Mouse (Mus musculus): ENCODE data around the gene Olfr684.
A peak's percentile ranks its signal among the peaks of the same experiment; 100 is the strongest.

Gene Olfr684

DNA sequence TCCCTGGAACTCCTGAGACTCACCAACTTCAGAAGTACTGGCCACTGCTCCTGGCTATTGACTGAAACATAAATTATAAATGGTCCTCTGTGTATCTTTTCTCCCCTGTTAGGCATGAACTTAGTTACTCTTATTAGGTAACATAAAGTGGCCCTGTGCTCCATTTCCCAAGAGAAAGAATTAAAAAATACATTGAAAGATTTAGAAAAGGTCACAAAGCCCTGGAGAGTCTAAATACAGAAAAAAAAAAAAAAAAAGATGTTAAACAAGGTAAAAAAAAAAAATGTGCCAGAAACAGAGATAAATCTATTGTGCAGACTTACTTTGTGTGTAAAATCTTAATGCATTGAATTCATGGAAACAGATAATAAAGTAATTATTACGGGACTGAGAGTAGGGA, at the start of gene Olfr684:
Gene Olfr684, minus strand, starts transcription at position 101 of the 400 bp plus-strand sequence.
- DNase-seq (ENCODE audit: low spot score in 2 of 2), result no peak

DNA sequence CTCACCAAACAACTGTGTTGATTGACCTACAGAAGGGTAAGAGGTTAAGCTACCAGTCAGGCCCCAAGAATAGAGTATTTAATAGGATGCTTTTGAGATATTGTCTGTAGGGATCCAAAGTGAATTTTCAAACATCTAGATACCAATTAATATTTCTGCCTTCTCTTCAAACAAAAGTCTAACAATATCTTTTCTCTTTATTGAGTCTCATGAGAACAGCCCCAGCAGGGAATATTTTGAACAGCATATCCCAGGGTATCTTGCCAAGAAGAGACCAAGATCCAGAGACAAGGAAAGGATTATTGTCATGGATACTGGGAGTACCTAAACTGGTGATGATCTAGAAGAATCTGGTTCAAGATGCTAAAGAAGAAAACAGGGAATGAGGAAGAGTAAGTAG, 43.9 kb upstream of the Olfr684 start, which contains the start of gene Olfr686:
Gene Olfr686, minus strand, starts transcription at position 101 of the 400 bp plus-strand sequence.
- DNase-seq (ENCODE audit: low spot score in 2 of 2), result no peak

DNA sequence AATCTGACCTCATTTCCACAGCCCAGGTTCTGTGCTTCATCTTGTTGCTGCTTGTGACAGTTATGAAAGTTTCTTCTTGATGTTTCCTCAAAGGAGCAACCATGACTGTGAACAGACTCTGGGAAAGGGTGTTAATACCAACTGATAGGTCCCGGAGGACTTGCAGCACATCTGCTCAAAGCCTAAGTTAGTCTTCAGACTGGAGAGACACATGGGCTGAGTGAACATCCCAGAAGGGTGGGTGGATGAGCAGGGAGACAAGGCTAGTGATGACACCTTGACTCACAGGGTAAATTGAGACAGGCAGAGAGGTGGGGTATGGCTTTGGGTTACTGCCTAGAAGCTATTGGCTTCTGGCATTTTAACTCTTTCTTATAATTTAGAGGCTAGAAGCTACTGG, 22.5 kb upstream of the Olfr684 start, which contains the start of gene Olfr685:
Gene Olfr685, minus strand, starts transcription at position 101 of the 400 bp plus-strand sequence.
- DNase-seq (ENCODE audit: low spot score in 2 of 2), result no peak

DNA sequence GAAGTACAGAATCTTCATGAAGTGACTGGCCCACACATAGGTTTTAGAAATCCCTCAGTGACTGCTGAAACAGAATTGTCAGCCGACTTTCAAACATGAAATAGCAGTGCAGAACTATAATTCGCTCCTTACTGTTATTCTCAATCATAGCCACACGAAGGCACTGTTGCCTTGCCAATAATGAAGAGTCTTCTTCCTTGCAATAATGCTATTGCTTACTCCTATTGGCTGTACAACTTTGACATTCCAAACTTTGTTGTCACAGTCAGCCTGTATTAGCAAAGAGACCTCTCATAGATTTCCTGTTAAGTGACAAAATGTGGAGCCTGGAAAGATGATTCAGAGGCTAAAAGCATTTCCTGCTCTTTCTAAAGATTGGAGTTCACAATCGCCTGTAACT, 7.3 kb upstream of the Olfr684 start:
- peak in 1 of 2 experiments; percentile 30 for DNase-seq (ENCODE audit: low spot score in 2 of 2)

GRCm38 (mm10) chr7:105146912-105147311, 16.5 kb downstream of the Olfr684 start, which contains the start of gene Olfr683:
Gene Olfr683 (minus strand): TSS chr7:105147012.
- DNase-seq (ENCODE audit: low spot score in 2 of 2), result no peak

DNA sequence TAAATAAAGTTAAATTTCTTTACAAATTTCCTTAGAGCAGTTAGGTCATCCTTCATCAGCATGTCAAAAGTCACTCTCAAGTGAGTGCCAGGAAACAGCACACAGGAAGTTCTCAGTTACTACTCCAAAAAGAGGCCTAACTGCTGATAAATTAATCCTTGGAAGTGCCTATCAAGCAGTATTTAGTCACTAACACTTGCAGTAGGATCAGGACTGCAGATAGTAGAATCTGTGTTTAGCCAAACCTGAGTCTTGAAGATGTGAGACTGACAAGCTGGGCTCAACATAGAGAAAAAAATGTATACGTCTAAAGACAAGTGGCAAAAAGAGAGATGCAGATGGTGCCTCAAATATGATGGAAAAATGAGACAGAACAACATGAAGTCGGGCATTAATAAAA, 22.2 kb downstream of the Olfr684 start:
- no peak for DNase-seq (ENCODE audit: low spot score in 2 of 2)

DNA sequence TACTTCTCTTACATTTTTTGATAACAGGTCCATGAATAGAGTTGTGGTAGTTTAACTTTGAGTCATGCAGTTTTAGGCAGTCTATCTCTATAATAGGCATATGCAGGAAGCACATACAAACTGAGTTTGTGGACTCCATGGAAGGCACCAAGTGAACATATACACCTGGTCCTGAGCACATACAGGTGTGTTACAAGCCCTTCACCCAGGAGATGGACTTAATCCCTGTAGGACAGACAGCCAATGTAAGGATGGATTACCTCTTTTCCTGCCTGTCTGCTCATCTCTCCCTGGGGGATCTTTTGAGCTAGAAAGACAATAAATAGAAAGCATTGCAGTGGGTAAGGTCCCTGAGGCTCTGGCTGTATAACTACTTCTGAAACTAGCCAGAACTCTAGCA, 46.9 kb downstream of the Olfr684 start, which contains the start of gene Olfr681:
Gene Olfr681, plus strand, starts transcription at position 301 of the 400 bp plus-strand sequence.
- DNase-seq (ENCODE audit: low spot score in 2 of 2), result no peak

All from left cerebral cortex, adult 9 months (tissue).